Mouse (Mus musculus) C2C12 (cell line): ENCODE measurements around the gene Fam8a1.

ENCODE experiments used
- CEBPB ChIP-seq: IDR thresholded peaks from one replicate; pipeline ENCODE4 v1.6.1; 2011; ENCODE audit warnings: low read depth, mild to moderate bottlenecking, control low read depth, moderate library complexity
- CTCF ChIP-seq: IDR thresholded peaks from one replicate; pipeline ENCODE4 v1.5.1; 2011; ENCODE audit not compliant: control insufficient read depth, insufficient read depth, insufficient read length
- MAX ChIP-seq: IDR thresholded peaks from one replicate; pipeline ENCODE4 v1.6.1; 2011; ENCODE audit warnings: mild to moderate bottlenecking, control low read depth
- MYOD1 ChIP-seq: IDR thresholded peaks from one replicate; pipeline ENCODE4 v1.6.1; 2011; ENCODE audit warnings: low read depth; ENCODE audit not compliant: control insufficient read depth, insufficient read length
- MYOG ChIP-seq: IDR thresholded peaks from one replicate; pipeline ENCODE4 v1.6.1; 2011; ENCODE audit not compliant: control insufficient read depth, insufficient read length; ENCODE audit errors: extremely low read depth
- USF1 ChIP-seq: IDR thresholded peaks from one replicate; pipeline ENCODE4 v1.6.1; 2011; ENCODE audit warnings: low read depth, mild to moderate bottlenecking, control low read depth, moderate library complexity

DNA sequence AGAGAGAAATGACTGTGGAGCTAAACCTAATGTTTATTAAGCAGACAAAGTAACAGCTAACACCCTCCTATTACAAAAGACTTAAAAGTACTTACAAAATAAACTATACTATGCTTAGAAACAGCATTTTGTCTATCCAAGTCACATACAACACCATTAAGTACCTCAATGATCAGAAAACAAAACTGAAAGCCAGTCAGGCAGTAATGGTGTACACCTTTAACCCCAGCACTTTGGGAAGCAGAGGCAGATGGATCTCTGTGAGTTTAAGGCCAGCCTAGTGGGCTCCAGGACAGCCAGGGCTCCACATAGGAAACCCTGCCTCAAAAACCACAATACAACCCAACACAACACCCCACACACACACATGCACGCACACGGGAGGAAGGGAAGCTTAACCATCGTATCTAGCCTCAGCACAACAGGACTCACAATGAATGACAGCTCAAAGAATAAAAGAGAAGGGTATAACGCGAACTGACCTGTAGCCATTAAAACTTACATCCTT, 49.6 kb downstream of the Fam8a1 start:
- TF ChIP-seq CTCF (no peak), MYOG (no peak), MAX (no peak), USF1 (no peak), CEBPB (no peak), MYOD1 (no peak)
